Mouse (Mus musculus): ENCODE results near the gene Arhgap29. TPM values are rescaled to one million over a fixed set of nuclear protein-coding genes. Genes with fewer than 3 reads are reported as not detected.

Arhgap29 gene
- polyA plus RNA-seq, 1 experiment from 2014 or later, result 68.3 TPM

DNA sequence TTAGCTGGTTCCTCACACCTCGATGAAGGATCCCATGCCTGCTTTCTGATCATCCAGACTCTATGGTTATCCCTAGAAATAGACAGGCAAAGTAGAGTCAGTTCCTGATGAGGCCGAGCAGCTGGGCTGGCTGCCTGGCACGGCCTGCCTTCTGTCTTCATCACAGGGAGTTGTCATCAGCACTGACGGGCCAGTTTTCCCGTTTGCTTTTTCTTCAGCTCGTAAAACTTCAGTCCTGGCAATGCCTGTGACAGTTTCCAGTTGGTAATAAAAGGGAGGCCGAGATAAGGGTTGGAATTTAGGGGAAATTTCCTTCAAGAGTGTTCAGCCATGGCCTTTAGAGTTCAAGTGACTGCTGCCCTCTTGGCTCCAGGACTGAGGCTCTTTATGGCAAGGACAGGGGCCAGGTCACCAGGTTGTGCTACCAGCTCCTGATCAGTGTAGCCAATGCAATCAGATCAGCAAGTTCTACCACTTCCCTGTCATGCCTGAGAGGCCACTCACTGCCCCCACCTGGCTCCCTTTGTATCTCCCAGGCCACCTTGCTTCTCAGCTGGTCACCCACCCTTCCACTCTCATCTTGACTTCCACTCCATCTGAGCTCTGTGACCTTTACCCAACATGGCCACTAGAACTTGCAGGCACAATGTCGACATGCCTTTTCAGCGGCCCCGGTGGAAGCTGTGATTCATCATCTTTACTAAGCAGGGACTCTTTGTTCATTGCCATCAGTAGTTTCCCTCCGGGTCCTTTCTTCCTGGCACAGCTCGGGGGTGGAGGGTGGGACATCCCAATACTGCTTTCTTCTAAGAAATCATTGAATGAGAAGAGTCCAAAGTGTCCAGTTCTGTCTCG is 112.4 kb downstream of the Arhgap29 start:
- H3K36me3 ChIP-seq, result no peaks in the 10 kb centered on the region
- H3K9me3 ChIP-seq, result no peaks in the 10 kb centered on the region
- DNase-seq (ENCODE audit: low spot score), result peak; percentile 91
- H3K27me3 ChIP-seq (ENCODE audit: insufficient read depth, poor library complexity, severe bottlenecking), result no peaks in the 10 kb centered on the region
- 36% methylated on average over 13 of the region's 13 CpGs for WGBS
- H3K27ac ChIP-seq, result peak overlapping the region; percentile 73
- peaks cover 16% of the 10 kb centered on the region for H3K4me1 ChIP-seq
- H3K4me3 ChIP-seq, result no peak overlapping the region

Other genes with a start within 250 kb of the Arhgap29 start
- gene F3, start 229.0 kb upstream of the Arhgap29 start, polyA plus RNA-seq (2016; fragmentation: Nextera tagmentation; extraction: Ambion mirVana), result 9.2 TPM in 2 replicates
- 45.5 and 46.1 TPM in 2 replicates for gene Abcd3, start 137.2 kb upstream of the Arhgap29 start, polyA plus RNA-seq (2016; fragmentation: Nextera tagmentation; extraction: Ambion mirVana)
- gene Abca4, start 91.9 kb downstream of the Arhgap29 start, polyA plus RNA-seq (2016; fragmentation: Nextera tagmentation; extraction: Ambion mirVana), result 7.1 and 8.5 TPM in 2 replicates